Mouse (Mus musculus): ENCODE data around the gene Nub1. TPM values are rescaled to one million over a fixed set of nuclear protein-coding genes. Genes with fewer than 3 reads are reported as not detected.

Nub1 gene
- polyA plus RNA-seq, 1 experiment from 2014 or later = 45.6 TPM

- Histone ChIP-seq H3K4me3 (replicated peaks) (no peak overlapping the region), H3K4me2 (no peak overlapping the region), H3K36me3 (peaks cover 98% of the 10 kb centered on the region), H3K9ac (replicated peaks) (no peak overlapping the region), H3K4me1 (no peaks in the 10 kb centered on the region), H3K9me3 (replicated peaks) (no peaks in the 10 kb centered on the region), H3K27me3 (replicated peaks) (no peaks in the 10 kb centered on the region), H3K27ac (replicated peaks) (no peak overlapping the region)
- ATAC-seq (ENCODE audit: low FRiP score) = no peak
- whole genome bisulfite sequencing = 95% methylated on average over 8 of the region's 8 CpGs
These were observed 19.3 kb downstream of the Nub1 start for GRCm38 (mm10) chr5:24704615-24705014.

- no peak overlapping the region for H3K4me3 ChIP-seq (replicated peaks)
- no peaks in the 10 kb centered on the region for H3K9me3 ChIP-seq (replicated peaks)
- H3K27me3 ChIP-seq (replicated peaks) = no peaks in the 10 kb centered on the region
- no peak for ATAC-seq (ENCODE audit: low FRiP score)
- no peak overlapping the region for H3K9ac ChIP-seq (replicated peaks)
- H3K4me1 ChIP-seq = 0 out of 2 replicates have a peak, but pooled peaks cover 3% of the 10 kb centered on the region
- H3K36me3 ChIP-seq = peaks cover 67% of the 10 kb centered on the region
- H3K4me2 ChIP-seq = no peak overlapping the region
- H3K27ac ChIP-seq (replicated peaks) = no peak overlapping the region
- WGBS = 65% methylated on average over 2 of the region's 2 CpGs
These were observed 24.6 kb downstream of the Nub1 start for GRCm38 (mm10) chr5:24709962-24710361.

GRCm38 (mm10) chr5:24711615-24712014 is 26.3 kb downstream of the Nub1 start:
- Histone ChIP-seq H3K36me3 (peaks cover 50% of the 10 kb centered on the region), H3K27me3 (replicated peaks) (no peaks in the 10 kb centered on the region), H3K27ac (replicated peaks) (no peak overlapping the region), H3K4me2 (no peak overlapping the region), H3K9me3 (replicated peaks) (no peaks in the 10 kb centered on the region), H3K4me1 (0 out of 2 replicates have a peak, but pooled peaks cover 3% of the 10 kb centered on the region), H3K9ac (replicated peaks) (no peak overlapping the region), H3K4me3 (replicated peaks) (no peak overlapping the region)
- ATAC-seq (ENCODE audit: low FRiP score) = no peak
- 97% methylated on average over 6 of the region's 6 CpGs for WGBS

GRCm38 (mm10) chr5:24713199-24713598 is 27.9 kb downstream of the Nub1 start:
- Histone ChIP-seq H3K9ac (replicated peaks) (no peak overlapping the region), H3K27ac (replicated peaks) (no peak overlapping the region), H3K4me2 (no peak overlapping the region), H3K4me3 (replicated peaks) (no peak overlapping the region), H3K27me3 (replicated peaks) (no peaks in the 10 kb centered on the region), H3K9me3 (replicated peaks) (no peaks in the 10 kb centered on the region), H3K36me3 (peaks cover 34% of the 10 kb centered on the region), H3K4me1 (0 out of 2 replicates have a peak, but pooled peaks cover 3% of the 10 kb centered on the region)
- peak; percentile 70; the same call in 1 of the 2 replicates for ATAC-seq (ENCODE audit: low FRiP score)
- WGBS = 66% methylated on average over 2 of the region's 2 CpGs

- H3K27me3 ChIP-seq (replicated peaks) = no peaks in the 10 kb centered on the region
- no peak overlapping the region for H3K27ac ChIP-seq (replicated peaks)
- no peak overlapping the region for H3K9ac ChIP-seq (replicated peaks)
- H3K4me3 ChIP-seq (replicated peaks) = no peak overlapping the region
- no peak overlapping the region for H3K4me2 ChIP-seq
- H3K36me3 ChIP-seq = peaks cover 26% of the 10 kb centered on the region
- 81% methylated on average over 6 of the region's 6 CpGs for WGBS
- 0 out of 2 replicates have a peak, but pooled peaks cover 3% of the 10 kb centered on the region for H3K4me1 ChIP-seq
- ATAC-seq (ENCODE audit: low FRiP score) = no peak
- no peaks in the 10 kb centered on the region for H3K9me3 ChIP-seq (replicated peaks)
These were observed 28.7 kb downstream of the Nub1 start for GRCm38 (mm10) chr5:24713987-24714386.

GRCm38 (mm10) chr5:24718076-24718475 is 32.7 kb downstream of the Nub1 start:
- WGBS = 93% methylated on average over 6 of the region's 6 CpGs
- no peaks in the 10 kb centered on the region for H3K27me3 ChIP-seq (replicated peaks)
- H3K4me3 ChIP-seq (replicated peaks) = no peak overlapping the region
- no peak for ATAC-seq (ENCODE audit: low FRiP score)
- no peaks in the 10 kb centered on the region for H3K36me3 ChIP-seq
- H3K4me2 ChIP-seq = no peak overlapping the region
- H3K9ac ChIP-seq (replicated peaks) = no peak overlapping the region
- H3K27ac ChIP-seq (replicated peaks) = no peak overlapping the region
- no peaks in the 10 kb centered on the region for H3K9me3 ChIP-seq (replicated peaks)
- 0 out of 2 replicates have a peak, but pooled peaks cover 3% of the 10 kb centered on the region for H3K4me1 ChIP-seq

GRCm38 (mm10) chr5:24719852-24720251 is 34.5 kb downstream of the Nub1 start:
- Histone ChIP-seq H3K27ac (replicated peaks) (no peak overlapping the region), H3K9me3 (replicated peaks) (no peaks in the 10 kb centered on the region), H3K4me2 (no peak overlapping the region), H3K27me3 (replicated peaks) (no peaks in the 10 kb centered on the region), H3K9ac (replicated peaks) (no peak overlapping the region), H3K36me3 (no peaks in the 10 kb centered on the region), H3K4me3 (replicated peaks) (no peak overlapping the region), H3K4me1 (peaks cover 6% of the 10 kb centered on the region)
- no peak for ATAC-seq (ENCODE audit: low FRiP score)
- WGBS = 93% methylated on average over 3 of the region's 3 CpGs

GRCm38 (mm10) chr5:24723527-24724269 is 38.4 kb downstream of the Nub1 start:
- Histone ChIP-seq H3K9me3 (replicated peaks) (no peaks in the 10 kb centered on the region), H3K4me2 (no peak overlapping the region), H3K27ac (replicated peaks) (no peak overlapping the region), H3K4me3 (replicated peaks) (no peak overlapping the region), H3K27me3 (replicated peaks) (peaks cover 5% of the 10 kb centered on the region), H3K4me1 (peaks cover 12% of the 10 kb centered on the region), H3K9ac (replicated peaks) (no peak overlapping the region), H3K36me3 (no peaks in the 10 kb centered on the region)
- ATAC-seq (ENCODE audit: low FRiP score) = no peak
- WGBS = 77% methylated on average over 11 of the region's 11 CpGs

GRCm38 (mm10) chr5:24724270-24724634 is 38.9 kb downstream of the Nub1 start:
- no peak for ATAC-seq (ENCODE audit: low FRiP score)
- Histone ChIP-seq H3K4me1 (peaks cover 12% of the 10 kb centered on the region), H3K36me3 (no peaks in the 10 kb centered on the region), H3K4me3 (replicated peaks) (no peak overlapping the region), H3K9me3 (replicated peaks) (no peaks in the 10 kb centered on the region), H3K27ac (replicated peaks) (0 out of 2 replicates have a peak overlapping the region, but pooled peaks have one; percentile 28), H3K27me3 (replicated peaks) (peaks cover 8% of the 10 kb centered on the region), H3K4me2 (no peak overlapping the region), H3K9ac (replicated peaks) (no peak overlapping the region)
- 81% methylated on average over 5 of the region's 5 CpGs for WGBS

GRCm38 (mm10) chr5:24724805-24725204 is 39.5 kb downstream of the Nub1 start:
- H3K9ac ChIP-seq (replicated peaks) = no peak overlapping the region

GRCm38 (mm10) chr5:24725897-24726296 is 40.6 kb downstream of the Nub1 start:
- WGBS = 68% methylated on average over 6 of the region's 6 CpGs
- peaks cover 25% of the 10 kb centered on the region for H3K27me3 ChIP-seq (replicated peaks)
- no peak overlapping the region for H3K4me2 ChIP-seq
- no peaks in the 10 kb centered on the region for H3K36me3 ChIP-seq
- no peaks in the 10 kb centered on the region for H3K9me3 ChIP-seq (replicated peaks)
- H3K4me3 ChIP-seq (replicated peaks) = no peak overlapping the region
- no peak for ATAC-seq (ENCODE audit: low FRiP score)
- no peak overlapping the region for H3K9ac ChIP-seq (replicated peaks)
- H3K27ac ChIP-seq (replicated peaks) = 0 out of 2 replicates have a peak overlapping the region, but pooled peaks have one; percentile 9
- H3K4me1 ChIP-seq = peaks cover 27% of the 10 kb centered on the region

More at GRCm38 (mm10) chr5:24724805-24725204, 39.5 kb downstream of the Nub1 start:
- Histone ChIP-seq H3K9me3 (replicated peaks) (no peaks in the 10 kb centered on the region), H3K27me3 (replicated peaks) (peaks cover 14% of the 10 kb centered on the region), H3K36me3 (no peaks in the 10 kb centered on the region), H3K4me1 (peaks cover 16% of the 10 kb centered on the region), H3K4me2 (no peak overlapping the region), H3K4me3 (replicated peaks) (no peak overlapping the region), H3K27ac (replicated peaks) (0 out of 2 replicates have a peak overlapping the region, but pooled peaks have one; percentile 28)
- 52% methylated on average over 5 of the region's 5 CpGs for WGBS
- ATAC-seq (ENCODE audit: low FRiP score) = no peak
